Mouse (Mus musculus) thymus, adult 18-20 months (tissue): ENCODE results near the gene Serf2.
"Not testable (repeated sequence)": the region's sequence is repeated elsewhere in the genome, so short reads cannot be mapped to it uniquely, and the experiment has no call there.

Experiments
- DNase-seq, 2 experiments: peaks; one replicate each; pipeline ENCODE4 v3.0.0; 2022; ENCODE audit warnings: mixed read lengths in 2 of 2

The Serf2 gene

DNA sequence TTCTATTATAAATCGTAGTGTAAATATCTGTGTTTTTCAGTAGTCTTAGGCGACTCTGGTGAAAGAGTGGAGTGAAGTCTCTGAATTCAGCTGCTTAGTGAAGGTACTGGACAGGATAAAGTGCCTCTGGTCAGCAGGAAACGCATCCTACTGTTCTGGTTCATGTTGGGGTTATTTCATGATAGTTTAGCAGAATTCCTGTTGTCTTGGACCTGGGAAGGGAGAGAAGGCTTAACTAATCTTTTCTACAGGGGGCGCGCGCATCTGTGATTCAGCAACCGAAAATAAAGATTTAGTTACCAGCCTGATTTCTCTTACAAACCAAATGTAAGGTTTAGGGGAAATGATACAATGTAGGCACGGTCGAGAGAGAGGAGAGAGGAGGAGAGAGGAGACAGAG, 859 bp upstream of the Serf2 start:
- DNase-seq: no peak

DNA sequence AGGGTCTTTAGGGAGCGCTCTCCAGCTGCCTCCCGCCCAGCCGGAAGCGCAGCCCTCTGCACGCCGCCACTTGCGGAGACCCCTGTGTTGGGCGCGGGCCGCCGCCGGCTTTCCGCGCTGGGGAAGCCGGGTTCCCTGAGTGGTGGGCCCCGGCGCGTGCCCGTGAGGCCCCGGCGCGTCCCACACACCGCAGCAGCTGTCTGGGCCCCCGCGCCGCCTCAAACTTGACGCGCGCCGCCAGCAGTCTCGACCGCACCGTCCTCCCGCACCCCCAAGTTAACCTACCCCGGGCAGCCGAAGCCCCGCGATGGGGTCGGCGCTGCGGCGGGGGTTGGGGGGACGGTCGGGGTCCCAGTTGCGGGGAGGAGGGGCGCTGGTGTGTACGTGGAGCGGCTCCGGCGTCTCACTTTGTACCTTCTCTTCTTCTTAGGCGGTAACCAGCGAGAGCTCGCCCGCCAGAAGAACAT, 583 bp downstream of the Serf2 start:
- no peak for DNase-seq

DNA sequence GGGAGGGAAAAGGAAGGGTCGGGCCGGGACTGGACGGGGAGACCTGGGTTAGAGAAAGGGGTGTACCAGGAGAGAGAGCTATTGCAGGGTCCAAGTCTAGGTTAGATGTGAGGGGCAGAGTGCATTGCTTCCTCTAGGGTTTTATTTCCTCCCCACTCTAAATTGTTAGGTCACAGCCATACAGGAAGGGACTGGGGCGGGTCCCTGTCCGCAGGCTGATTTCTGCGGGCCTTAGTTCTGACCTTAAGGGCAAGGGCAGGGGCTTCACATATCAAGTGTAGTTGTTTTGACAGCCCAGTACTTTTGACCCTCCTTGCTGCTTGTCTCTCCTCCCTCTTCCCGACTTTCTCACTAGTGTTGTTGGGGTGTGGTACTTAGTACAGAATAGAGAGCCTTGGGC, 1.1 kb downstream of the Serf2 start:
- no peak for DNase-seq

DNA sequence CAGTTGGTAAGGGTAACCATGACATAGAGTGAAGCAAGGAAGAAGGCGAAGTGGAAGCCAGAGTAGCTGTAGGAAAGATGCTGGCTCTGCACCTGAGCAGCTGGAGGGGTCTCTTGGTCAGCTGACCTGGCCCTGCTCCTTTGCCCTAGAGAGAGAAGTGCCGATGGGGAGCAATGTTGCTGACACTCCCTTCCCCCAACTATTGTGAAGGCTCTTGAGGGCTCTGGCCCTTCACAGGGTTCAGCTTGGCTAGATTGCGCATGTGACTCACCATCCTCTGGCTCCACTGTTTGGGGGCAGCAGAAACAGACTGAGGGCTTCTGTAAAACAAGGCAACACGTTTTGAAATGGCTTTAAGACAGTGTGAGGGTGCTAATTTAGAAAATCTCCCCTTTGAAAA, 3.4 kb downstream of the Serf2 start:
- no peak for DNase-seq

DNA sequence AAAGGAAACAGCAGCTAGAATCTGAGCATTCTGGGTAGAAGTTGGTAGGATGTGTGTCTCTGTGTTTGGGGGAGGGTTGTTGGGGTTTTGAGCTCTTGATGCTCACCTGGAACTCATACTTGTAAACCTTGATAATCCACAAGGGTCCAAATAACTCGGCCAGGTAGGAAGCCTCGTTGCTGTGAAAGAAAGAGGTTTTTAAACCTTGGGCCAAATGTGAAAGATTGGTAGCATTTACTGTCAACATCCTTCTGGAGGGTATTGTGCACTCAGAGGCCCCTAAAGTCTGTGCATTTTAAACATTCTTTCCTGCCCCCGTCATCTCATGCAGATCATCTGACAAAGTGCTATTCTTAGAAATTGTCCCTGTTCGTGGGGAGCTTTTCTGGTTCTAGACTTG, 4.0 kb downstream of the Serf2 start, which contains the start of gene Hypk:
TSS of gene Hypk (plus strand) at position 301 of the 400 bp plus-strand sequence.
- no peak for DNase-seq

DNA sequence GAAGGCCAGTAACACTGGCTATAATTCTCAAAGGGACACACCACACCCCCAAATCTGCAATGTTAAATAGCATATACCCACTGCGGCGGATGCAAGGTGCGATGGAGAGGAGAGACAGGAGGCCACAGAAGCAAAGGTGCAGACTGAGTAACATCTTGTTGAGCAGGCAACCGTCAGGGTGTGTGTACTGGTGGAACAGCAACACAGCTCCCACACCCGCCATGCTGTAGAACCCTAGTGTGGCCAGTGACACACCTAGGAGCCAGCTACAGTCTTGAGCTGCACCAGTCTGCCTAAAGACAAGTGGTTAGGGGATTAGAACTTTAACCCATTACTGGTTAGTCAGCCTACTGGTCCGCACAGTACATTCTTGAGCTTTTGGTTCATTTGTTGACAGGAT, 4.9 kb downstream of the Serf2 start:
- DNase-seq: no peak

DNA sequence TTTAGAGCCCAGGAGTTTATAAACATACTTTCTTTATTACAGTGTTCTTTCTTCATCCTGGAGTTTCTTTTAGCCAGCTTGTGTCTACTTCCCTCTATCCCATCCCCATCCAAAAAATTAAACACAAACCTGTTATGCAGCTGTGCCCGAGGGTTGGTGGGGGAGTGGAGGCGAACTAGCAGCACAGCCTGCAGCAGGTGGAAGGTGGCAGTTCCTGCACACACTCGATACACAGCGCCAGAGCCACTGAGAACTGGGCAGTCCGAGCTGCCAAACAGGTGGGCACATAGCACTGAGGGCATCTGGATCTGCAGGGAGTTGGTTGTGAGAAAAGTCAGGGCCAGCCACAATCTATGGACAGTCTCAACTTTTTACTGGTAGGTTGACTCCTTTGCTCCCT, 6.5 kb downstream of the Serf2 start:
- no peak for DNase-seq

DNA sequence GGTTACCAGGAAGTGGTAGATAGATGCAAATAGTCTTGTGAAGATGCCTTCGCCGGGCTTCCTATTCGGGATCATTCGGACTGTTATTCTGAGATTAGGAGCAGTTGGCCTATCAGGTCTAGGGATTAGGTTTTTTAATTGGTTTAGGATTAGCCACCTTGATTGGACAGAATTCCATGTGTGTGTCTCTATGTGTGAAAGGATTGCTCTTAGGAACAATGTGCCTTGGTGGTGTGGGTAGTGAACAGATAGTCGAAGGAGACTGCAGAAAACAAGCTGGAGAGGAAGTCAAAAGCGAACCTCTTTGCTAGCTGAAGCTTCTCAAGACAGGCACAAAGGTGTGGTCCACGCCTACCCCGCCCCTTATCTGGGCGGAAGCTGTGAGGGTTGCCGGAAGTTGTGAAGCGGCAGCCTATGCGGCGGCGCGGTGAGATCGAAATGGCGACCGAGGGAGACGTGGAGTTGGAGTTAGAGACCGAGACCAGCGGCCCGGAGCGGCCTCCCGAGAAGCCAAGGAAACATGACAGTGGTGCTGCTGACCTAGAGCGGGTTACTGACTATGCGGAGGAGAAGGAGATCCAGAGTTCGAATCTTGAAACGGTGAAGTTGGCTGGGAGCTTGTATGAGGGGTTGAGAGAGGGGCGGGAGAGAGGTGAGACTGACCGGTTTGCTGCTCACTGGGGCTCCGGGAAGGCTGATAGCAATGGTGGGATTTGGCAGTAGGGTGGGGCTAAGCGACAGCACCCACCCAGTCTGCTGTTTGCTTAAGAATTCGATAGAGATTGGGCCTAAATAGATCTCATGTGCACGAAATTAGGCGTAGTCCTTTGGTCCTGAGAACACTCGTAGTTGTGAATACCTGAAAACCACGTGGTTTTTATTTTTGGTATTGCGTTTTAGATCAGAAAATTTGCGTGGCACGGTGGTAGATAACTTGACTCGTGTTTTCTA, 8.0 kb downstream of the Serf2 start, which contains the start of gene Serinc4:
TSS of gene Serinc4 (minus strand) at position 90 of the 951 bp plus-strand sequence.
- DNase-seq: peak; percentile 80 to 86

DNA sequence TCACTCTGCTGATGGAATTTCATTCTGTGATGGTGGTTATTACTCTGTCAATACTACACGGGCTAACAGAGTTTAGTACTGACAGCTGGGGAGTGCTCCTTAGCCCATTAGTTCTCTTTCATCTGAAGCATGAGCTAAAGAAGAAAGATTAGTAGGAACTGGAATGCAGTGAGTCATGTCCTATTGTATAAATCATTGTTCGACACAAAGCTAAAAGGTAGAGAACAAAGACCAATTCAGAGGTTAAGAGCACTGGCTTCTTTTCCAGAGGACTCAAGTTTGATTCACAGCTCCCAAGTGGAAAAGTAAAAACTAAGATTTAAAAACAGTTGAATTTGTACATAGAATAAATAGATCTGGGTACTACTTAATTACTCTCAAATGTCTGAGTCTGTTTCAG, 11.1 kb downstream of the Serf2 start:
- no peak for DNase-seq

DNA sequence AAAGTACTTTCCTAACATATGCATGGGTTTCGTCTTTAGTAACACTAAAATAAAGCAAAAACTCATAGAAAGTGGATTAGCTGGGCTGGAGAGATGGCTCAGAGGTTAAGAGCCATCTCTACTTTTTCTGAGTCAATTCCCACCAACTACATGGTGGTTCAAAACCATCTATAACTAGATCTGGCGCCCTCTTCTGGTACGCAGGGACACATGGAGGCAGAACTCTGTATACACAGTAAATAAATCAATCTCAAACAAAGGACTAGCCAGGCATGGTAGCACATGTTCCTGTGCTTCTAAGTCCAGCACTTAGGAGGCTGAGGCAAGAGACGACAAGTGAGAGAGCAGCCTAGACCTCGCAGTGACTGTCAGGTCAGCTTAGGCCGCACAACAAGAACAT, 20.0 kb downstream of the Serf2 start:
- not testable (repeated sequence) for DNase-seq

DNA sequence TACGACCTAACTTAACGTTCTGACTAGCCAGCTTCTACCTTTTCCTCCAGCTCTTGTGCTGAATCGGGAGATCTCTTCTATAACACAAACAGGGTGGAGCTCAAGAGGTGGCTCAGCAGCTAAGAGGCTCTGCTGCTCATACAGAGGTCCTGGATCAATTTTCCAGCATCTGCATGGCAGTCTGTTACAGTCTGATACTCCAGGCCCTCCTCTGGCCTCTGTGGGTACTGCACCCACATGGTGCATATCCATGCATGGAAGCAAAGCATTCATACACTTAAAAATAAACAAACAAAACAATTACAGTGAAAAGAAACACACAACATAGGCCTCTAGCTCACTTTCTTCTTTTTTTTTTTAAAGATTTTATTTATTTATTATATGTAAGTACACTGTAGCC, 23.8 kb downstream of the Serf2 start:
- DNase-seq: not testable (repeated sequence)

DNA sequence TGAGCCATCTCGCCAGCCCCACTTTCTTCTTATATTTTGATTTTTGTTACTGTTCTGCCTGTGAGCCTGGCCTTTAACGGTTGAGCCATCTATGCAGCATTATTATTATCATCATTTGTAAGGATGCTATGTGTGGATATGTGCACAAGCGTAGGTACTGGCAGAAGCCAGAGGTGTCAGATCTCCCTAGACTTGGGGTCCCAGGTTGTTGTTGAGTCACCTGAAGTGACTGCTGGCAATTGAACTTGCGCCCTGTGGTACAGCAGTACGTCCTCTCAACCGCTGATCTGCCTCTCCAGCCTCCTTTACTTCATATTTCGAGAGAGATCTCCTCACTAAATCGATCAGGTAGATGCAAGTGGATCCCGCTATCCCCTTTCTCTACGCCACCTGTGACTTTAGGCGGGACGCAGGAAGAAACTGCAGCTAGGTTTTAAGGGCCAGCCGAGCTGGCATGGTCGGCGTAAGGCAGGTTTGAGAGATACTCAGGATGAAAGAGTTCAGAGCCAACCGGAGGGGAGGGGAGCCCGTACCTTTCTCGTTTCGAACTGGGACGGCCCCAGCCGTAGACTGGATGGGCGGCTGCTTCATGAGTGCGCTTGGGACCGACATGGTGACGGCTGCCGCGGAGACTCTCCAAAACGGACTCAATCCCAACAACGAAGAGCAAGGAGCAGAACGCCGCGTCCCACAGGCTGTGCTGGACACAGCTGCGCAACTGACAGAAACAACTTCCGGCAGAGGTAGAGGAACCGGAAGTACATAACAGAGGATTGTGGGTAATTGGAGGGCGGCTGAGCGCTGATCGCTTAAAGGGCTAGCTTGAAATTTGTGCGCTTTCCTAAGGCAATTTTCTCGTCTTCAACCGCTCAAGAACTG, 24.5 kb downstream of the Serf2 start, which contains the start of gene Mfap1b:
TSS of gene Mfap1b (minus strand) at position 767 of the 879 bp plus-strand sequence.
- peak; percentile 56 to 71 for DNase-seq

DNA sequence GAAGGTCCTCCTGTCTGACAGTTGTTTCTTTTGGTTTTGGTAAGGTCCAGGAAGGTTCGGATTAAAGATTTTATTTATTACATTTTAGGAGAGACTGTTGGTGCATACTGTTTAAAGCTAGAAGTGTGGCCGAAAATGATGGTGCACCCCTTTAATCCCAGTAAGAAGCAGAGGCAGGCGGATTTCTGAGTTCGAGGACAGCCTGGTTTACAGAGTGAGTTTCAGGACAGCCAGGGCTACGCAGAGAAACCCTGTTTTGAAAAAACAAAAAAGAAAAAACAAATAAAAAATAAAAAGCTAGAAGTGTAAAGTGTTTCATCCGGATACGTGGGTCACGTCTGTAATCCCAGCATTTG, 25.2 kb downstream of the Serf2 start:
- DNase-seq: no peak

DNA sequence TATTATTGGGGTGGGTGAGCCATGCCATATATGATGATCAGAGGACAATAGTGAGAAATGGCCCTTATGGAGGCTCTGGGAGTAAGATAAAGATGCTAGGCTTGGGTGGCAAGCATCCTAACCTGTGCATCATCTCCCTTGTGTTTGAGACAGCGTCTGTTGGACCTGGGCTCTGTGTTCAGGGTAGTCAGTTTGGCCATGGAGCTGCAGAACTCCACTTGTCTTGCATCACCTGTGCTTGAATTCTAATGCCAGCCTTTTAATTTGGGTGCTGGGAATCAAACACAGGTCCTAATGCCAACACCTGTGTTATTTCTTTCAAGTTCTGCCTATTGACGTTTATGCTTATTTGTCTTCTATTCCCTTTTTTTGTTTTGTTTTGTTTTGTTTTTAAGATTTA, 26.3 kb downstream of the Serf2 start:
- DNase-seq: not testable (repeated sequence)

DNA sequence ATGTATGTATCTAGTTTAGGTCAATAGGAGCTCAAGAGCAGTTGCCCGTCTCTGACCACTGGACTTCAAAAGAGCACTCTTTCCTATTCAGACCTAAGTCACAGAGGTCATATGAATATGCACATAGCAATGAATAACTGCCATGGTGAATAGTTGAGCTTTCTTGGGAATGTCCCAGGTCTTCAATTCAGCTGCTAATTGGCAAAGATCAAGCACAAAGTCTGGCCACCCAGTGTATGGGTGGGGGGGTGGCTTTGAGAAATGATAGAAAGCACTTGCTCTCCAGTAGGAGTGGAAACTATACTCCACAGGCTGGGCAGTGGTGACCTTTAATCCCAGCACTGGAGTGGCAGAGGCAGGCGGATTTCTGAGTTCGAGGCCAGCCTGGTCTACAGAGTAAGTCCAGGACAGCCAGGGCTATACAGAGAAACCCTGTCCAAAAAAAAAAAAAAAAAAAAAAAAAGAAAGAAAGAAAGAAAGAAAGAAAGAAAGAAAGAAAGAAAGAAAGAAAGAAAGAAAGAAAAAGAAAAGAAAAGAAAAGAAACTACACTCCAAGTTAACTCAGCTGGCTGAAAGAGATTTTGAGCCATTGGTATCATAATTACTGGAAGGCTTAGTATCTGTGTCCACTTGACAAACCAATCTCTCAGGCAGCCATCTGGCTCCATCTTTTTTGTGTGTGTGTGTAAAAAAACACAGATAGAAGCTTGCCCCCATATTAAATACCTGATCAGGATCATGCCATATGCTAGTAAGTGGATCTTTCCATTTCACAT, 28.7 kb downstream of the Serf2 start:
- no peak for DNase-seq

DNA sequence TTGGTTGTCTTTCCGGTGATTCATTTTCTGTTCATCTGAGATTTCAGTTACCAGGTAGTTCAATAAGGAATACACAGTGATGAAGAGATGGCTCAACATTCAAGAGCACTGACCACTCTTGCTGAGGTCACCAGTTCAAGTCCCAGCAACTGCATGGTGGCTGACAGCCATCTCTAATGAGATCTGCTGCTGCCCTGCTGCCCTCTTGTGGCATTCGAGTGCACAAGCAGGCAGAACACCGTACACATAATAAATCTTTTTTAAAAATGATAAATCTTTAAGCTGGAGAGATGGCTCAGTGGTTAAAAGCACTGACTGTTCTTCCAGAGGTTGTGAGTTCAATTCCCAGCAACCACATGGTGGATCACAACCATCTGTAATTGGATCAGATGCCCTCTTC, 31.5 kb downstream of the Serf2 start:
- peak in 1 of 2 experiments; percentile 12 for DNase-seq

DNA sequence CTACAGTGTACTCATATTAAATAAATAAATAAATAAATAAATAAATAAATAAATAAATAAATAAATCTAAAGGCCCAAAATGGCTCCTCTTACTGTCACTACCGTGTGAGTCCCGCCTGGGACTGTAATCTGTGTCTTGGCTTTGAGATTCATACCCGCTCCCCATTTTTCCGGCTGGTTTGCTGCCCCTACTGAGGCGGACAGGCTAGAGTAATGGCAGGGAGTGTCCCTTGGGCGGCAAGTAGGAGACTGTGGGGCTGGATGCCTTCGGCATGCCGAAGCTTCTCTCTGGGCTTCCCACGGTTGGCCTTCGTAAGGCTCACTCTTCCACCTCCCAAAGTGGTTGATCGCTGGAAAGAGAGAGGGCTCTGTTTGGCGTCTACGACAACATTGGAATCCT, 31.9 kb downstream of the Serf2 start:
- not testable (repeated sequence) for DNase-seq

DNA sequence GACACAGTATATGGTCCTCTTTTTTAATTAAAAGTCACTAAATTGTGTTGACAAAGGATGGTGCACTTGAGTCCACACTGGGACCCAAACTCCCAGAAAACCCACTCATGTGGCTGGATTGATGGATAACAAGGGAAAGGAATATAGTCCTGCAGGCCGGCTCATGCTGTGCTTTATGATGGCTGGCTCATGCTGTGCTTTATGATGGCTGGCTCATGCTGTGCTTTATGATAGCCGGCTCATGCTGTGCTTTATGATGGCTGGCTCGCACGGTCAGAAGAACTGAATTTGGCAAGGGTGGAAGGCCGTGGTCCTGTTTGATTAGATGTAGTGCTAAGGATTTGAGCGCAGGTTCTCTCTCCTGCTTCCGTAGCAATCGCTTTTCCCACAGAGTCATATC, 34.6 kb downstream of the Serf2 start:
- no peak for DNase-seq

DNA sequence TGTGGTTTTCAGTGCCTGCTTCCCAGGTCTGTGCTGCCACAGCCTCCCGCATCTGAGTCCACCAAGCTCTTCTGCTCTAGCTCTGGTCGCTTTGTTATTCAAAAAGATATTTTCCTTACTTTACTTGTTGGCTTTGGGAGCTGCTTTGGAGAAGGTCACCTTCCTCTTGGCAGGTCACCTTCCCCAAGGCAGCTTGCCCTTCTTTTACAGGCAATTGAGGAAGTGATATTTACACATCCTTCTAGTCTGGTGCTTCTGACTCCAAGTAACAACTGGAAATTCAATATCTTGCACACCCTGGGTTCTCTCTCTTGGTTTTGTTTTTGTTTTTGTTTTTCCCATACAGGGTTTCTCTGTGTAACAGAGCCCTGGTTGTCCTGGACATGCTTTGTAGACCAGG, 35.4 kb downstream of the Serf2 start:
- DNase-seq: not testable (repeated sequence)

DNA sequence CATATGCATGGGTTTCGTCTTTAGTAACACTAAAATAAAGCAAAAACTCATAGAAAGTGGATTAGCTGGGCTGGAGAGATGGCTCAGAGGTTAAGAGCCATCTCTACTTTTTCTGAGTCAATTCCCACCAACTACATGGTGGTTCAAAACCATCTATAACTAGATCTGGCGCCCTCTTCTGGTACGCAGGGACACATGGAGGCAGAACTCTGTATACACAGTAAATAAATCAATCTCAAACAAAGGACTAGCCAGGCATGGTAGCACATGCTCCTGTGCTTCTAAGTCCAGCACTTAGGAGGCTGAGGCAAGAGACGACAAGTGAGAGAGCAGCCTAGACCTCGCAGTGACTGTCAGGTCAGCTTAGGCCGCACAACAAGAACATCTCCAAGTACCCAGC, 52.6 kb downstream of the Serf2 start:
- DNase-seq: not testable (repeated sequence)

DNA sequence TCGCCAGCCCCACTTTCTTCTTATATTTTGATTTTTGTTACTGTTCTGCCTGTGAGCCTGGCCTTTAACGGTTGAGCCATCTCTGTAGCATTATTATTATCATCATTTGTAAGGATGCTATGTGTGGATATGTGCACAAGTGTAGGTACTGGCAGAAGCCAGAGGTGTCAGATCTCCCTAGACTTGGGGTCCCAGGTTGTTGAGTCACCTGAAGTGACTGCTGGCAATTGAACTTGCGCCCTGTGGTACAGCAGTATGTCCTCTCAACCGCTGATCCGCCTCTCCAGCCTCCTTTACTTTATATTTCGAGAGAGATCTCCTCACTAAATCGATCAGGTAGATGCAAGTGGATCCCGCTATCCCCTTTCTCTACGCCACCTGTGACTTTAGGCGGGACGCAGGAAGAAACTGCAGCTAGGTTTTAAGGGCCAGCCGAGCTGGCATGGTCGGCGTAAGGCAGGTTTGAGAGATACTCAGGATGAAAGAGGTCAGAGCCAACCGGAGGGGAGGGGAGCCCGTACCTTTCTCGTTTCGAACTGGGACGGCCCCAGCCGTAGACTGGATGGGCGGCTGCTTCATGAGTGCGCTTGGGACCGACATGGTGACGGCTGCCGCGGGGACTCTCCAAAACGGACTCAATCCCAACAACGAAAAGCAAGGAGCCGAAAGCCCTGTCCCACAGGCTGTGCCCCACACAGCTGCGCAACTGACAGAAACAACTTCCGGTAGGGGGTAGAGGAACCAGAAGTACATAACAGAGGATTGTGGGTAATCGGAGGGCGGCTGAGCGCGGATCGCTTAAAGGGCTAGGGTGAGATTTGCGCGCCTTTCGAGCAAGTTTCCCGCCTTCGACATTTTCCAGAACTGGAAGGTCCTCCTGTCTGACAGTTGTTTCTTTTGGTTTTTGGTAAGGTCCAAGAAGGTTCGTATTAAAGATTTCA, 57.2 kb downstream of the Serf2 start, which contains the start of the genes Mfap1a and Wdr76:
TSS of gene Mfap1a (minus strand) at position 724 of the 941 bp plus-strand sequence.
TSS of gene Wdr76 (plus strand) at position 782 of the 941 bp plus-strand sequence.
- peak; percentile 71 to 83 for DNase-seq
